Mouse (Mus musculus) forebrain, embryonic 16.5 days (tissue): ENCODE results near the gene Ddx49. TPM values are rescaled to one million over a fixed set of nuclear protein-coding genes. Genes with fewer than 3 reads are reported as not detected.

Experiments
- ATAC-seq: fragments of 200-750 bp; cut with Nextera tagmentation; 2 replicates; pipeline ENCODE4 v1.8.0; 2017; ENCODE audit warnings: mild to moderate bottlenecking, moderate library complexity
- H3K27ac ChIP-seq: fragments of 300-500 bp; sonication (generic); 2 replicates; pipeline ENCODE4 v1.5.1; 2014; ENCODE audit warnings: low read length, control low read depth
- H3K27me3 ChIP-seq: fragments of 300-500 bp; sonication (generic); replicated peaks from 2 replicates; pipeline ENCODE4 v1.6.1; 2014; ENCODE audit warnings: low read length; ENCODE audit not compliant: control insufficient read depth, insufficient read depth
- H3K36me3 ChIP-seq: fragments of 300-500 bp; sonication (generic); 2 replicates; pipeline ENCODE4 v1.6.1; 2014; ENCODE audit not compliant: control insufficient read depth, insufficient read depth
- H3K4me1 ChIP-seq: fragments of 300-500 bp; sonication (generic); replicated peaks from 2 replicates; pipeline ENCODE4 v1.6.1; 2014; ENCODE audit warnings: low read length; ENCODE audit not compliant: control insufficient read depth, insufficient read depth
- H3K4me2 ChIP-seq: fragments of 300-500 bp; sonication (generic); 2 replicates; pipeline ENCODE4 v1.6.1; 2014; ENCODE audit warnings: mild to moderate bottlenecking, low read length, control low read depth
- H3K4me3 ChIP-seq: fragments of 300-500 bp; sonication (generic); replicated peaks from 2 replicates; pipeline ENCODE4 v1.5.1; 2014; ENCODE audit warnings: mild to moderate bottlenecking, low read length, control low read depth
- H3K9ac ChIP-seq: fragments of 300-500 bp; sonication (generic); replicated peaks from 2 replicates; pipeline ENCODE4 v1.6.1; 2014; ENCODE audit warnings: low read depth, low read length, control low read depth
- H3K9me3 ChIP-seq: fragments of 300-500 bp; sonication (generic); 2 replicates; pipeline ENCODE4 v1.6.1; 2016; ENCODE audit warnings: low read length; ENCODE audit not compliant: control insufficient read depth
- WGBS: fragments of 180-500 bp; shearing (Covaris S2); extraction: QIAGEN DNeasy Blood & Tissue Kit; methylation state at CpG from one replicate; pipeline ENCODE4 v1.1.7; 2014; 5-methylcytosine and 5-hydroxymethylcytosine counted together
- polyA plus RNA-seq: library from polyadenylated mRNA; unstranded; fragments of >200 nt; fragmentation: Nextera tagmentation; extraction: Ambion mirVana; gene quantifications from 2 replicates; pipeline ENCODE4 v1.2.1, GENCODE M21; 2015

The Ddx49 gene
- polyA plus RNA-seq, 1 experiment from 2014 or later = 53.7 TPM

- H3K36me3 ChIP-seq = peaks cover 39% of the 10 kb centered on the region
- no peak overlapping the region for H3K4me3 ChIP-seq
- no peaks in the 10 kb centered on the region for H3K9me3 ChIP-seq
- H3K9ac ChIP-seq = no peak overlapping the region
- no peak overlapping the region for H3K4me2 ChIP-seq
- H3K27me3 ChIP-seq = no peaks in the 10 kb centered on the region
- no peak for ATAC-seq
- H3K27ac ChIP-seq = no peak overlapping the region
- H3K4me1 ChIP-seq = peaks cover 9% of the 10 kb centered on the region
- WGBS = 89% methylated on average over 7 of the region's 7 CpGs
Observed at GRCm38 (mm10) chr8:70340659-70341058, 38.4 kb upstream of the Ddx49 start.

- H3K27me3 ChIP-seq = no peaks in the 10 kb centered on the region
- ATAC-seq = no peak
- no peak overlapping the region for H3K27ac ChIP-seq
- no peak overlapping the region for H3K4me3 ChIP-seq
- no peak overlapping the region for H3K4me2 ChIP-seq
- WGBS = 90% methylated on average over 7 of the region's 7 CpGs
- peaks cover 9% of the 10 kb centered on the region for H3K4me1 ChIP-seq
- peaks cover 55% of the 10 kb centered on the region for H3K36me3 ChIP-seq
- no peaks in the 10 kb centered on the region for H3K9me3 ChIP-seq
- H3K9ac ChIP-seq = no peak overlapping the region
Observed at GRCm38 (mm10) chr8:70338931-70339330, 36.6 kb upstream of the Ddx49 start.

- WGBS = 92% methylated on average over 6 of the region's 6 CpGs
- ATAC-seq = no peak
- no peak overlapping the region for H3K4me3 ChIP-seq
Observed at GRCm38 (mm10) chr8:70332878-70333202, 30.6 kb upstream of the Ddx49 start.

GRCm38 (mm10) chr8:70332070-70332877 is 30.0 kb upstream of the Ddx49 start:
- Histone ChIP-seq H3K9me3 (no peaks in the 10 kb centered on the region), H3K4me2 (peak overlapping the region; percentile 13; the same call in 1 of the 2 replicates), H3K4me3 (no peak overlapping the region), H3K27ac (no peak overlapping the region; the same call in 1 of the 2 replicates), H3K9ac (no peak overlapping the region; the same call in 1 of the 2 replicates), H3K27me3 (no peaks in the 10 kb centered on the region), H3K36me3 (peaks cover 54% of the 10 kb centered on the region), H3K4me1 (peaks cover 28% of the 10 kb centered on the region)
- WGBS = 22% methylated on average over 39 of the region's 41 CpGs
- ATAC-seq = peak; percentile 80

More at GRCm38 (mm10) chr8:70332878-70333202, 30.6 kb upstream of the Ddx49 start:
- H3K4me2 ChIP-seq = no peak overlapping the region
- H3K27me3 ChIP-seq = no peaks in the 10 kb centered on the region
- no peak overlapping the region for H3K9ac ChIP-seq
- H3K9me3 ChIP-seq = no peaks in the 10 kb centered on the region
- H3K27ac ChIP-seq = no peak overlapping the region
- H3K4me1 ChIP-seq = peaks cover 28% of the 10 kb centered on the region
- H3K36me3 ChIP-seq = peaks cover 54% of the 10 kb centered on the region

GRCm38 (mm10) chr8:70331526-70331925 is 29.2 kb upstream of the Ddx49 start:
- H3K9ac ChIP-seq = no peak overlapping the region; the same call in 1 of the 2 replicates
- no peak overlapping the region for H3K4me2 ChIP-seq
- peaks cover 28% of the 10 kb centered on the region for H3K4me1 ChIP-seq
- no peak overlapping the region for H3K4me3 ChIP-seq
- no peaks in the 10 kb centered on the region for H3K9me3 ChIP-seq
- ATAC-seq = peak; percentile 7; the same call in 1 of the 2 replicates
- WGBS = 59% methylated on average over 19 of the region's 19 CpGs
- peaks cover 49% of the 10 kb centered on the region for H3K36me3 ChIP-seq
- no peaks in the 10 kb centered on the region for H3K27me3 ChIP-seq
- no peak overlapping the region for H3K27ac ChIP-seq

- Histone ChIP-seq H3K36me3 (peaks cover 43% of the 10 kb centered on the region), H3K27ac (no peak overlapping the region; the same call in 1 of the 2 replicates), H3K9me3 (no peaks in the 10 kb centered on the region), H3K9ac (peak overlapping the region; percentile 29), H3K4me1 (peaks cover 28% of the 10 kb centered on the region), H3K4me2 (peak overlapping the region; percentile 17; the same call in 1 of the 2 replicates), H3K27me3 (no peaks in the 10 kb centered on the region), H3K4me3 (no peak overlapping the region)
- peak; percentile 79 for ATAC-seq
- WGBS = 30% methylated on average over 53 of the region's 53 CpGs
Observed at GRCm38 (mm10) chr8:70330741-70331364, 28.6 kb upstream of the Ddx49 start.

GRCm38 (mm10) chr8:70329835-70330740 is 27.8 kb upstream of the Ddx49 start:
- peak; percentile 6 for ATAC-seq
- no peaks in the 10 kb centered on the region for H3K27me3 ChIP-seq
- H3K27ac ChIP-seq = no peak overlapping the region
- 13% methylated on average over 45 of the region's 45 CpGs for WGBS
- peaks cover 28% of the 10 kb centered on the region for H3K4me1 ChIP-seq
- no peaks in the 10 kb centered on the region for H3K9me3 ChIP-seq
- H3K4me3 ChIP-seq = no peak overlapping the region
- peaks cover 38% of the 10 kb centered on the region for H3K36me3 ChIP-seq
- H3K4me2 ChIP-seq = peak overlapping the region; percentile 17; the same call in 1 of the 2 replicates
- H3K9ac ChIP-seq = peak overlapping the region; percentile 29

- peaks cover 35% of the 10 kb centered on the region for H3K36me3 ChIP-seq
Observed at GRCm38 (mm10) chr8:70329124-70329834, 27.0 kb upstream of the Ddx49 start, which contains the start of gene Gdf1. TSS of gene Gdf1 (plus strand) at chr8:70329817.

More at GRCm38 (mm10) chr8:70329124-70329834, 27.0 kb upstream of the Ddx49 start, which contains the start of gene Gdf1:
- H3K27me3 ChIP-seq = no peaks in the 10 kb centered on the region
- H3K27ac ChIP-seq = no peak within 1 kb of the TSS
- WGBS = 28% methylated on average over 14 of the region's 14 CpGs
- peak within 1 kb of the TSS; percentile 17; the same call in 1 of the 2 replicates for H3K4me2 ChIP-seq
- ATAC-seq = no peak
- H3K4me3 ChIP-seq = no peak within 1 kb of the TSS
- peaks cover 28% of the 10 kb centered on the region for H3K4me1 ChIP-seq
- H3K9ac ChIP-seq = peak within 1 kb of the TSS; percentile 29
- H3K9me3 ChIP-seq = no peaks in the 10 kb centered on the region
